Mouse (Mus musculus) forebrain, embryonic 14.5 days (tissue): ENCODE results near the gene Cyba. TPM values are rescaled to one million over a fixed set of nuclear protein-coding genes. Genes with fewer than 3 reads are reported as not detected.

ENCODE experiments used
- ATAC-seq: fragments of 200-750 bp; cut with Nextera tagmentation; 2 replicates; pipeline ENCODE4 v1.8.0; 2017; ENCODE audit warnings: mild to moderate bottlenecking, moderate library complexity
- DNase-seq: peaks from one replicate; pipeline ENCODE4 v3.0.0-alpha.2; 2015; ENCODE audit warnings: low spot score
- H3K27ac ChIP-seq: fragments of 300-500 bp; sonication (generic); 2 replicates; pipeline ENCODE4 v1.5.1; 2014; ENCODE audit warnings: low read depth, mild to moderate bottlenecking, control low read depth, low read length, moderate library complexity
- H3K27me3 ChIP-seq: fragments of 300-500 bp; sonication (generic); replicated peaks from 2 replicates; pipeline ENCODE4 v1.6.1; 2014; ENCODE audit warnings: low read length, control low read depth, mixed read lengths; ENCODE audit not compliant: control insufficient read depth, insufficient read depth
- H3K36me3 ChIP-seq: fragments of 300-500 bp; sonication (generic); 2 replicates; pipeline ENCODE4 v1.6.1; 2014; ENCODE audit warnings: low read length, control low read depth; ENCODE audit not compliant: control insufficient read depth, insufficient read depth
- H3K4me1 ChIP-seq: fragments of 300-500 bp; sonication (generic); 2 replicates; pipeline ENCODE4 v1.6.1; 2014; ENCODE audit warnings: antibody characterized with exemption, low read length, control low read depth; ENCODE audit not compliant: control insufficient read depth, insufficient read depth
- H3K4me2 ChIP-seq: fragments of 300-500 bp; sonication (generic); 2 replicates; pipeline ENCODE4 v1.6.1; 2014; ENCODE audit warnings: mild to moderate bottlenecking, control low read depth, low read length
- H3K4me3 ChIP-seq: fragments of 300-500 bp; sonication (generic); 2 replicates; pipeline ENCODE4 v1.5.1; 2014; ENCODE audit warnings: low read depth, low read length, control low read depth
- H3K9ac ChIP-seq: fragments of 300-500 bp; sonication (generic); 2 replicates; pipeline ENCODE4 v1.6.1; 2014; ENCODE audit warnings: mild to moderate bottlenecking, low read length, control low read depth, moderate library complexity
- H3K9me3 ChIP-seq: fragments of 300-500 bp; sonication (generic); replicated peaks from 2 replicates; pipeline ENCODE4 v1.6.1; 2016; ENCODE audit warnings: low read length, control low read depth, mixed read lengths; ENCODE audit not compliant: control insufficient read depth
- WGBS: fragments of 180-500 bp; shearing (Covaris S2); extraction: QIAGEN DNeasy Blood & Tissue Kit; methylation state at CpG from one replicate; pipeline ENCODE4 v1.1.7; 2014; 5-methylcytosine and 5-hydroxymethylcytosine counted together
- polyA plus RNA-seq: library from polyadenylated mRNA; unstranded; fragments of >200 nt; fragmentation: Nextera tagmentation; extraction: Ambion mirVana; gene quantifications from 2 replicates; pipeline ENCODE4 v1.2.1, GENCODE M21; 2014

Cyba gene
- polyA plus RNA-seq, 1 experiment from 2014 or later = 39.3 TPM

- H3K4me2 ChIP-seq = no peak overlapping the region
- H3K27me3 ChIP-seq = 0 out of 2 replicates have a peak, but pooled peaks cover 2% of the 10 kb centered on the region
- no peak overlapping the region for H3K27ac ChIP-seq
- 94% methylated on average over 13 of the region's 13 CpGs for WGBS
- ATAC-seq (no peak), DNase-seq (no peak)
- H3K9ac ChIP-seq = no peak overlapping the region
- H3K36me3 ChIP-seq = peaks cover 38% of the 10 kb centered on the region
- no peaks in the 10 kb centered on the region for H3K4me1 ChIP-seq
- no peak overlapping the region for H3K4me3 ChIP-seq
- H3K9me3 ChIP-seq = no peaks in the 10 kb centered on the region
Measured at GRCm38 (mm10) chr8:122467816-122468215, 35.1 kb upstream of the Cyba start.

- DNase-seq (no peak), ATAC-seq (no peak)
- Histone ChIP-seq H3K9me3 (no peaks in the 10 kb centered on the region), H3K36me3 (peaks cover 34% of the 10 kb centered on the region), H3K27ac (no peak overlapping the region), H3K27me3 (peaks cover 30% of the 10 kb centered on the region), H3K9ac (no peak overlapping the region), H3K4me2 (no peak overlapping the region), H3K4me3 (no peak overlapping the region), H3K4me1 (peaks cover 6% of the 10 kb centered on the region; the same call in 1 of the 2 replicates)
- 79% methylated on average over 7 of the region's 7 CpGs for WGBS
Measured at GRCm38 (mm10) chr8:122464985-122465384, 32.3 kb upstream of the Cyba start.

GRCm38 (mm10) chr8:122463651-122464640 is 31.2 kb upstream of the Cyba start:
- Histone ChIP-seq H3K4me3 (no peak overlapping the region), H3K4me1 (peaks cover 6% of the 10 kb centered on the region; the same call in 1 of the 2 replicates), H3K36me3 (peaks cover 30% of the 10 kb centered on the region), H3K27ac (no peak overlapping the region), H3K27me3 (peaks cover 38% of the 10 kb centered on the region), H3K9me3 (no peaks in the 10 kb centered on the region), H3K4me2 (no peak overlapping the region), H3K9ac (no peak overlapping the region)
- WGBS = 74% methylated on average over 12 of the region's 12 CpGs
- DNase-seq (no peak), ATAC-seq (no peak)

GRCm38 (mm10) chr8:122462510-122462909 is 29.8 kb upstream of the Cyba start:
- peaks cover 38% of the 10 kb centered on the region for H3K27me3 ChIP-seq
- WGBS = 74% methylated on average over 8 of the region's 8 CpGs

GRCm38 (mm10) chr8:122461473-122462148 is 28.9 kb upstream of the Cyba start:
- Histone ChIP-seq H3K27me3 (peaks cover 38% of the 10 kb centered on the region), H3K27ac (no peak overlapping the region), H3K9me3 (no peaks in the 10 kb centered on the region), H3K4me1 (peaks cover 6% of the 10 kb centered on the region; the same call in 1 of the 2 replicates), H3K4me2 (no peak overlapping the region), H3K9ac (no peak overlapping the region), H3K36me3 (peaks cover 15% of the 10 kb centered on the region), H3K4me3 (no peak overlapping the region)
- ATAC-seq (no peak), DNase-seq (no peak)
- WGBS = 58% methylated on average over 11 of the region's 11 CpGs

More at GRCm38 (mm10) chr8:122462510-122462909, 29.8 kb upstream of the Cyba start:
- no peaks in the 10 kb centered on the region for H3K9me3 ChIP-seq
- peaks cover 21% of the 10 kb centered on the region for H3K36me3 ChIP-seq
- ATAC-seq (no peak), DNase-seq (no peak)
- H3K4me2 ChIP-seq = no peak overlapping the region
- H3K9ac ChIP-seq = no peak overlapping the region
- H3K27ac ChIP-seq = no peak overlapping the region
- peaks cover 6% of the 10 kb centered on the region; the same call in 1 of the 2 replicates for H3K4me1 ChIP-seq
- H3K4me3 ChIP-seq = no peak overlapping the region

GRCm38 (mm10) chr8:122460524-122461472 is 28.1 kb upstream of the Cyba start, which contains the start of gene Snai3:
Gene Snai3 (minus strand): TSS chr8:122460733.
- Histone ChIP-seq H3K9ac (peak within 1 kb of the TSS; percentile 51; the same call in 1 of the 2 replicates), H3K9me3 (no peaks in the 10 kb centered on the region), H3K4me3 (peak within 1 kb of the TSS; percentile 26), H3K4me2 (peak within 1 kb of the TSS; percentile 56), H3K27me3 (peaks cover 38% of the 10 kb centered on the region), H3K4me1 (peaks cover 6% of the 10 kb centered on the region; the same call in 1 of the 2 replicates), H3K36me3 (peaks cover 7% of the 10 kb centered on the region; the same call in 1 of the 2 replicates), H3K27ac (no peak within 1 kb of the TSS)
- ATAC-seq = peak; percentile 70
- 2% methylated on average over 48 of the region's 56 CpGs for WGBS
- DNase-seq = peak; percentile 23

- H3K9ac ChIP-seq = no peak overlapping the region
- no peaks in the 10 kb centered on the region for H3K9me3 ChIP-seq
- WGBS = 30% methylated on average over 7 of the region's 7 CpGs
- peak overlapping the region; percentile 26; the same call in 1 of the 2 replicates for H3K4me3 ChIP-seq
- H3K27me3 ChIP-seq = peaks cover 38% of the 10 kb centered on the region
- ATAC-seq = no peak
- no peak overlapping the region for H3K27ac ChIP-seq
- no peaks in the 10 kb centered on the region for H3K36me3 ChIP-seq
- peak overlapping the region; percentile 56 for H3K4me2 ChIP-seq
- peaks cover 6% of the 10 kb centered on the region; the same call in 1 of the 2 replicates for H3K4me1 ChIP-seq
- no peak for DNase-seq
Measured at GRCm38 (mm10) chr8:122459990-122460389, 27.3 kb upstream of the Cyba start.
